Mouse (Mus musculus) spleen, adult 2 months (tissue): Measurements from ENCODE around the gene Zbtb7b.

Experiments used
- CTCF ChIP-seq: fragments of 200-500 bp; IDR thresholded peaks from 2 replicates; pipeline ENCODE4 v1.5.1; 2011; ENCODE audit warnings: mild to moderate bottlenecking, inconsistent platforms; ENCODE audit not compliant: insufficient read depth, insufficient read length, insufficient replicate concordance; ENCODE audit errors: extremely low read depth
- POLR2A ChIP-seq: fragments of 200-500 bp; IDR thresholded peaks from 2 replicates; pipeline ENCODE4 v1.6.1; 2011; ENCODE audit warnings: low read depth, low read length, inconsistent platforms

DNA sequence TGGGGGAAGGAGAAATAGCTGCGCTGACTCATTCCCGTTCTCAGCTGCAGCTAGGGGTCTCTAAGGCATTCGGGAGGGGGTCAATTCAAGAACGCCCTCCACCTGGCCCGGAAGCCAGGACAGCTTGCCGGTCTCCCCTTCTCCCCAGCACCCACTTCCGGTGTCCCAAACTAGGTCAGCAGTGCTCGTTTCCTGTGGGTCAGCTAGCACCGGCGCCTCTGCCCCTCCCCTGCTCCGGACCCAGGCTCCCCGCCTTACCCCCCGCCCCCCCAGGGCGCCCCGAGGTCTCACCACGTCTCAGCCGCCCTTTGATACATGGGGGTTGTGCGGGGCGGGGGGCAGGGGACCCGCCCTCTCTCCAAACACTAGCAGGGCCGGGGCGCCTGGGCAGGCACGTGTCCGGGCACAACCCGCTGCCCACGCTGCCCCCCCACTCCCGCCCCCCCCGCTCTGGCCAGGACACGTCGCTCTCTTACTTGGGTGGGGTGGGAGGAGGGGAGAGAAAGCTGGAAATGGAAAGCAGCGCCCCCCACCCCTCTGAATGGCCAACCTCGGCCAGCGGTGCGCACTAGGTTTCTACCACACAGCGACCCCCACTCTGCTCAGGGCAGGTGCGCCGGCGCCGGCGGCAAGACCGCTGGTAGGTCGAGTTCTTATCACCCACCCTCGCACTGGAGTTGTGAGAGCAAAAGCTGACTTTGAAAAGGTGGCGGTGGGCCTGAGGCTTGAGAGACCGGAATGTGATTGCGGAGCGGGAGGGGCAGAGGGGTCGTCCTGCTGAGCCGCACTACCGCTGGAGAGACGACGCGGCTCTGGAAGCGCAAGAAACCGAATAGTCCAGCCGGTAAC, 2.7 kb downstream of the Zbtb7b start:
- TF ChIP-seq POLR2A (no peak), CTCF (no peak)
